Mouse (Mus musculus) heart, embryonic 14.5 days (tissue): ENCODE measurements around the gene Trpm3. TPM values are rescaled to one million over a fixed set of nuclear protein-coding genes. Genes with fewer than 3 reads are reported as not detected.
"Not testable (repeated sequence)": the region's sequence is repeated elsewhere in the genome, so short reads cannot be mapped to it uniquely, and the experiment has no call there.

Experiments used
- ATAC-seq: fragments of 200-750 bp; cut with Nextera tagmentation; 2 replicates; pipeline ENCODE4 v1.8.0; 2017; ENCODE audit warnings: low read depth, moderate TSS enrichment; ENCODE audit not compliant: insufficient number of reproducible peaks, insufficient read depth, low FRiP score
- H3K27ac ChIP-seq, 2 experiments: fragments of 200-500 bp in 1 of 2; fragments of 300-500 bp in 1 of 2; sonication (generic) in 1 of 2; replicated peaks in 1 of 2; 2 replicates each; pipeline ENCODE4 v1.5.1; 2012 to 2014; ENCODE audit warnings: low read depth in 2 of 2, low read length in 2 of 2, control low read depth in 1 of 2, mild to moderate bottlenecking in 1 of 2, mixed read lengths in 1 of 2; ENCODE audit not compliant: control insufficient read depth in 1 of 2, insufficient read depth in 1 of 2
- H3K27me3 ChIP-seq: fragments of 300-500 bp; sonication (generic); 2 replicates; pipeline ENCODE4 v1.6.1; 2014; ENCODE audit warnings: mild to moderate bottlenecking, low read length, control low read depth; ENCODE audit not compliant: control insufficient read depth, insufficient read depth
- H3K36me3 ChIP-seq: fragments of 300-500 bp; sonication (generic); 2 replicates; pipeline ENCODE4 v1.6.1; 2014; ENCODE audit warnings: mild to moderate bottlenecking, control low read depth, low read length, mixed read lengths; ENCODE audit not compliant: control insufficient read depth, insufficient read depth
- H3K4me1 ChIP-seq, 2 experiments: fragments of 200-500 bp in 1 of 2; fragments of 300-500 bp in 1 of 2; sonication (generic) in 1 of 2; 2 replicates each; pipeline ENCODE4 v1.6.1; 2012 to 2014; ENCODE audit warnings: low read length in 2 of 2, control low read depth in 1 of 2, mixed read lengths in 1 of 2; ENCODE audit not compliant: control insufficient read depth in 2 of 2, insufficient read depth in 2 of 2
- H3K4me2 ChIP-seq: fragments of 300-500 bp; sonication (generic); 2 replicates; pipeline ENCODE4 v1.6.1; 2014; ENCODE audit warnings: mild to moderate bottlenecking, low read length
- H3K4me3 ChIP-seq, 2 experiments: fragments of 200-500 bp in 1 of 2; fragments of 300-500 bp in 1 of 2; sonication (generic) in 1 of 2; 2 replicates each; pipeline ENCODE4 v1.5.1; 2012 to 2014; ENCODE audit warnings: low read length in 2 of 2, mild to moderate bottlenecking in 2 of 2, control low read depth in 1 of 2, low read depth in 1 of 2, moderate library complexity in 1 of 2; ENCODE audit not compliant: control insufficient read depth in 1 of 2, insufficient read depth in 1 of 2
- H3K9ac ChIP-seq: fragments of 300-500 bp; sonication (generic); 2 replicates; pipeline ENCODE4 v1.6.1; 2014; ENCODE audit warnings: mild to moderate bottlenecking, low read length
- H3K9me3 ChIP-seq: fragments of 300-500 bp; sonication (generic); 2 replicates; pipeline ENCODE4 v1.6.1; 2016; ENCODE audit warnings: low read length, control low read depth; ENCODE audit not compliant: control insufficient read depth
- WGBS: fragments of 180-500 bp; shearing (Covaris S2); extraction: QIAGEN DNeasy Blood & Tissue Kit; methylation state at CpG from one replicate; pipeline ENCODE4 v1.1.7; 2014; 5-methylcytosine and 5-hydroxymethylcytosine counted together
- polyA plus RNA-seq: library from polyadenylated mRNA; unstranded; fragments of >200 nt; fragmentation: Nextera tagmentation; extraction: Ambion mirVana; gene quantifications from 2 replicates; pipeline ENCODE4 v1.2.1, GENCODE M21; 2014

Trpm3 gene
- polyA plus RNA-seq, 1 experiment from 2014 or later: 1.2 TPM

GRCm38 (mm10) chr19:22828198-22828742, 689.4 kb downstream of the Trpm3 start:
- Histone ChIP-seq H3K27me3 (no peaks in the 10 kb centered on the region), H3K9ac (no peak overlapping the region), H3K9me3 (no peaks in the 10 kb centered on the region), H3K4me3 (no peak overlapping the region), H3K4me1 (peaks cover 0 to 2% of the 10 kb centered on the region in 2 experiments; a peak in 1 of 4 replicates), H3K27ac (no peak overlapping the region), H3K36me3 (no peaks in the 10 kb centered on the region), H3K4me2 (no peak overlapping the region)
- no peak for ATAC-seq
- 57% methylated on average over 2 of the region's 2 CpGs for WGBS

GRCm38 (mm10) chr19:22841081-22842040, 702.5 kb downstream of the Trpm3 start:
- no peak for ATAC-seq
- H3K27ac ChIP-seq: no peak overlapping the region

GRCm38 (mm10) chr19:22842697-22843096, 703.9 kb downstream of the Trpm3 start:
- Histone ChIP-seq H3K27me3 (no peaks in the 10 kb centered on the region), H3K9ac (no peak overlapping the region), H3K4me1 (no peaks in the 10 kb centered on the region), H3K36me3 (no peaks in the 10 kb centered on the region), H3K4me3 (no peak overlapping the region), H3K27ac (no peak overlapping the region), H3K4me2 (no peak overlapping the region), H3K9me3 (no peaks in the 10 kb centered on the region)
- ATAC-seq: no peak
- 85% methylated on average over 2 of the region's 2 CpGs for WGBS

More at GRCm38 (mm10) chr19:22841081-22842040, 702.5 kb downstream of the Trpm3 start:
- Histone ChIP-seq H3K4me2 (no peak overlapping the region), H3K4me1 (no peaks in the 10 kb centered on the region), H3K4me3 (no peak overlapping the region), H3K9me3 (no peaks in the 10 kb centered on the region), H3K9ac (no peak overlapping the region), H3K36me3 (no peaks in the 10 kb centered on the region), H3K27me3 (no peaks in the 10 kb centered on the region)
- WGBS: 69% methylated on average over 6 of the region's 6 CpGs

GRCm38 (mm10) chr19:22847696-22848095, 708.9 kb downstream of the Trpm3 start:
- Histone ChIP-seq H3K4me1 (no peaks in the 10 kb centered on the region), H3K27me3 (no peaks in the 10 kb centered on the region), H3K36me3 (no peaks in the 10 kb centered on the region), H3K9ac (no peak overlapping the region), H3K27ac (no peak overlapping the region), H3K4me3 (no peak overlapping the region), H3K4me2 (no peak overlapping the region), H3K9me3 (no peaks in the 10 kb centered on the region)
- no peak for ATAC-seq
- WGBS: 73% methylated on average over 12 of the region's 12 CpGs

GRCm38 (mm10) chr19:22848251-22848650, 709.4 kb downstream of the Trpm3 start:
- H3K9me3 ChIP-seq: no peaks in the 10 kb centered on the region
- H3K36me3 ChIP-seq: no peaks in the 10 kb centered on the region
- no peak overlapping the region for H3K9ac ChIP-seq
- 55% methylated on average over 1 of the region's 1 CpGs for WGBS
- no peaks in the 10 kb centered on the region for H3K4me1 ChIP-seq
- no peak overlapping the region for H3K27ac ChIP-seq
- H3K27me3 ChIP-seq: no peaks in the 10 kb centered on the region
- no peak overlapping the region for H3K4me3 ChIP-seq
- H3K4me2 ChIP-seq: no peak overlapping the region
- no peak for ATAC-seq

GRCm38 (mm10) chr19:22848783-22849576, 710.1 kb downstream of the Trpm3 start:
- no peaks in the 10 kb centered on the region for H3K27me3 ChIP-seq
- WGBS: 72% methylated on average over 7 of the region's 7 CpGs
- no peak overlapping the region for H3K4me3 ChIP-seq
- ATAC-seq: no peak
- no peaks in the 10 kb centered on the region for H3K36me3 ChIP-seq
- no peaks in the 10 kb centered on the region for H3K4me1 ChIP-seq
- H3K27ac ChIP-seq: no peak overlapping the region
- no peaks in the 10 kb centered on the region for H3K9me3 ChIP-seq
- H3K4me2 ChIP-seq: no peak overlapping the region
- H3K9ac ChIP-seq: no peak overlapping the region

- H3K9me3 ChIP-seq, ATAC-seq: not testable (repeated sequence)
- WGBS: 65% methylated on average over 5 of the region's 5 CpGs
Observed at GRCm38 (mm10) chr19:22851423-22851822, 712.6 kb downstream of the Trpm3 start.

More at GRCm38 (mm10) chr19:22851423-22851822, 712.6 kb downstream of the Trpm3 start:
- not testable (repeated sequence) for H3K27me3 ChIP-seq, H3K36me3 ChIP-seq, H3K9ac ChIP-seq, H3K27ac ChIP-seq, H3K4me2 ChIP-seq, H3K4me1 ChIP-seq, H3K4me3 ChIP-seq
